Mouse (Mus musculus) liver, embryonic 13.5 days (tissue): ENCODE data around the gene Ilf2. TPM values are rescaled to one million over a fixed set of nuclear protein-coding genes. Genes with fewer than 3 reads are reported as not detected.
A peak's percentile ranks its signal among the peaks of the same experiment; 100 is the strongest.

Source experiments
- ATAC-seq: fragments of 200-750 bp; cut with Nextera tagmentation; 2 replicates; pipeline ENCODE4 v1.8.0; 2017; ENCODE audit warnings: low read depth, mild to moderate bottlenecking, moderate number of reproducible peaks, moderate library complexity
- DNase-seq: peaks from one replicate; pipeline ENCODE4 v3.0.0; 2022
- H3K27ac ChIP-seq: fragments of 300-500 bp; sonication (generic); 2 replicates; pipeline ENCODE4 v1.5.1; 2015; ENCODE audit warnings: moderate library complexity, mild to moderate bottlenecking, inconsistent platforms
- H3K27me3 ChIP-seq: fragments of 300-500 bp; sonication (generic); 2 replicates; pipeline ENCODE4 v1.6.1; 2015; ENCODE audit warnings: mild to moderate bottlenecking, inconsistent platforms
- H3K36me3 ChIP-seq: fragments of 300-500 bp; sonication (generic); 2 replicates; pipeline ENCODE4 v1.6.1; 2015; ENCODE audit warnings: mild to moderate bottlenecking, inconsistent platforms
- H3K4me1 ChIP-seq: fragments of 300-500 bp; sonication (generic); replicated peaks from 2 replicates; pipeline ENCODE4 v1.6.1; 2015; ENCODE audit warnings: inconsistent platforms
- H3K4me2 ChIP-seq: fragments of 300-500 bp; sonication (generic); 2 replicates; pipeline ENCODE4 v1.6.1; 2015; ENCODE audit warnings: inconsistent platforms, mild to moderate bottlenecking, moderate library complexity
- H3K4me3 ChIP-seq: fragments of 300-500 bp; sonication (generic); replicated peaks from 2 replicates; pipeline ENCODE4 v1.5.1; 2015; ENCODE audit warnings: mild to moderate bottlenecking, inconsistent platforms
- H3K9ac ChIP-seq: fragments of 300-500 bp; sonication (generic); 2 replicates; pipeline ENCODE4 v1.6.1; 2015; ENCODE audit warnings: mild to moderate bottlenecking, inconsistent platforms
- H3K9me3 ChIP-seq: fragments of 300-500 bp; sonication (generic); replicated peaks from 2 replicates; pipeline ENCODE4 v1.6.1; 2016; ENCODE audit warnings: inconsistent platforms
- WGBS: fragments of 180-500 bp; shearing (Covaris S2); methylation state at CpG from one replicate; pipeline ENCODE4 v1.1.7; 2015; ENCODE audit not compliant: insufficient replicate concordance; 5-methylcytosine and 5-hydroxymethylcytosine counted together
- polyA plus RNA-seq: library from polyadenylated mRNA; unstranded; fragments of >200 nt; fragmentation: Nextera tagmentation; extraction: Ambion mirVana; gene quantifications from 2 replicates; pipeline ENCODE4 v1.2.1, GENCODE M21; 2015

The Ilf2 gene
- polyA plus RNA-seq, 1 experiment from 2014 or later: 75.0 TPM

- Histone ChIP-seq H3K27ac (no peak overlapping the region), H3K9me3 (no peaks in the 10 kb centered on the region), H3K9ac (peak overlapping the region; percentile 50), H3K4me1 (peaks cover 15% of the 10 kb centered on the region), H3K36me3 (no peaks in the 10 kb centered on the region), H3K27me3 (peaks cover 91% of the 10 kb centered on the region), H3K4me2 (peak overlapping the region; percentile 70), H3K4me3 (peak overlapping the region; percentile 55)
- DNase-seq (no peak), ATAC-seq (no peak; the same call in 1 of the 2 replicates)
- 18% methylated on average over 37 of the region's 37 CpGs for WGBS
These were observed 11.3 kb upstream of the Ilf2 start for GRCm38 (mm10) chr3:90464552-90465080.

DNA sequence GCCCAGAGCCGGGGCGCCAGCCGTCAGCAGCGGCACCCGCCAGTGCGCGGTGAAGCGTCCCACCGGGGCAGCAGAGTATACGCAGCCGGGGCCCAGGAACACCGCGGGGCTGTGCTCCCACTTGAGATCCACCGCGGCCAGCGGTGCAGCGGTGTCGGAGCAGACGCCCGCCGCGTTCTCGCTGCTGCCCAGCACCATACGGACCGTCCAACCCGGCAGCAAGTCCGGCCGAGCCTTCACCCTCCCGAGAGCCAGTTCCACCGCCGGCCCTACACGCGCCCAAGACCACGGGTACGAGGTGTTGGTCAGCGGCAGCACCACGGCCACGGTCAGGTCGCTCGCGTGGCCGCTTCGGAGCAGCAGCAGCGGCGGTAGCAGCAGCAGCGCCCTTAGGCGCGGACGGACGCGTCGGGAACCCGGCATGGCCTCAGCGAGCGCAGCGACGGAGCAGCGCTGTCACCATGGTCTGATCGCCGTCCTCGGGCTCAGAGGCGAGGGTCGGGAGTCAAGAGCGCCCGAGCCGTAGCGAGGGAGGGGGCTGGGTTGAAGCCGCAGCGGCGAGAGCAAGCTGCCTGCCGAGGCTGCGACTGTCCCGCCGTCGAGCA lies 10.7 kb upstream of the Ilf2 start:
- Histone ChIP-seq H3K36me3 (no peaks in the 10 kb centered on the region), H3K27ac (no peak overlapping the region), H3K9ac (peak overlapping the region; percentile 50), H3K9me3 (no peaks in the 10 kb centered on the region), H3K4me1 (peaks cover 15% of the 10 kb centered on the region), H3K4me3 (peak overlapping the region; percentile 55), H3K4me2 (peak overlapping the region; percentile 70), H3K27me3 (peaks cover 86% of the 10 kb centered on the region)
- ATAC-seq (no peak), DNase-seq (no peak)
- 4% methylated on average over 75 of the region's 75 CpGs for WGBS

- Histone ChIP-seq H3K27ac (no peak within 1 kb of the TSS), H3K9me3 (no peaks in the 10 kb centered on the region), H3K36me3 (no peaks in the 10 kb centered on the region), H3K4me2 (peak within 1 kb of the TSS; percentile 70), H3K27me3 (peaks cover 81% of the 10 kb centered on the region), H3K9ac (peak within 1 kb of the TSS; percentile 50), H3K4me3 (peak within 1 kb of the TSS; percentile 55), H3K4me1 (peaks cover 15% of the 10 kb centered on the region)
- no peak for DNase-seq
- peak; percentile 35 for ATAC-seq
- 1% methylated on average over 36 of the region's 49 CpGs for WGBS
These were observed 10.1 kb upstream of the Ilf2 start, which contains the start of gene Npr1 for GRCm38 (mm10) chr3:90465686-90466310. Gene Npr1, minus strand, starts transcription at chr3:90465866.

DNA sequence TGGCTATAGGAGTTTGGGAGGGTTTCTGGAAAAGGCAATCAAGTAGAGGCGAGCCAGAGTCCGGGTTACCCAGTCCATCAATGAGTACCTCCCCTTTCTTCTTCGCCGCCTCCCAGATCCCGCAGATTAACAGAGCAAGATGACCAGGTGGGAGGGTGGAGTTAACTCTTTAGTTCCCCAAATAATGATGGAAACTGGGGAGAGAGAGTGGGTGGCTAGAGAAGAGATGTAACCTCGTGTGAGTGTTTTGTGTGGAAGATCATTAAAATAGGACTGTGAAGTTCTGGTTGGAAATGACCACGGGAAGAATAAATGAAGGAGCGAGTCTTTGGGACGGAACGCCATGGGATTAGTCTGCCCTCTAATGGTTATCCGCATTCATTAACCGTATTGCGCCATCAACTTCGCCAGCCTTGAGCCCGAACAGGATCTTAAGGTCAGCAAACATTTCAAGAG lies 9.6 kb upstream of the Ilf2 start:
- Histone ChIP-seq H3K27ac (no peak overlapping the region), H3K36me3 (no peaks in the 10 kb centered on the region), H3K9ac (no peak overlapping the region), H3K4me3 (peak overlapping the region; percentile 55), H3K4me1 (peaks cover 15% of the 10 kb centered on the region), H3K27me3 (peaks cover 75% of the 10 kb centered on the region), H3K4me2 (peak overlapping the region; percentile 70), H3K9me3 (no peaks in the 10 kb centered on the region)
- WGBS: under 1% methylated on average over 15 of the region's 15 CpGs
- ATAC-seq (peak; percentile 24; the same call in 1 of the 2 replicates), DNase-seq (no peak)

GRCm38 (mm10) chr3:90467618-90468300 lies 8.2 kb upstream of the Ilf2 start:
- DNase-seq: no peak
- Histone ChIP-seq H3K4me2 (no peak overlapping the region), H3K9ac (no peak overlapping the region), H3K27ac (no peak overlapping the region), H3K27me3 (peaks cover 61% of the 10 kb centered on the region), H3K36me3 (no peaks in the 10 kb centered on the region), H3K4me1 (peaks cover 15% of the 10 kb centered on the region), H3K4me3 (no peak overlapping the region), H3K9me3 (no peaks in the 10 kb centered on the region)
- WGBS: 77% methylated on average over 10 of the region's 10 CpGs
- ATAC-seq: no peak

- H3K4me3 ChIP-seq: no peak overlapping the region
These were observed 3.7 kb upstream of the Ilf2 start for GRCm38 (mm10) chr3:90472213-90472612.

GRCm38 (mm10) chr3:90475151-90475830 lies 635 bp upstream of the Ilf2 start:
- Histone ChIP-seq H3K4me3 (peak overlapping the region; percentile 49), H3K9me3 (no peaks in the 10 kb centered on the region), H3K27ac (no peak overlapping the region), H3K27me3 (no peaks in the 10 kb centered on the region), H3K4me1 (peaks cover 25% of the 10 kb centered on the region), H3K9ac (peak overlapping the region; percentile 13; the same call in 1 of the 2 replicates), H3K4me2 (peak overlapping the region; percentile 48), H3K36me3 (peaks cover 26% of the 10 kb centered on the region)
- no peak for ATAC-seq
- 32% methylated on average over 16 of the region's 16 CpGs for WGBS
- no peak for DNase-seq

More at GRCm38 (mm10) chr3:90472213-90472612, 3.7 kb upstream of the Ilf2 start:
- peaks cover 18% of the 10 kb centered on the region for H3K27me3 ChIP-seq
- no peak for ATAC-seq
- no peak overlapping the region for H3K27ac ChIP-seq
- H3K9ac ChIP-seq: no peak overlapping the region
- no peaks in the 10 kb centered on the region for H3K9me3 ChIP-seq
- no peak overlapping the region for H3K4me2 ChIP-seq
- peaks cover 11% of the 10 kb centered on the region for H3K4me1 ChIP-seq
- DNase-seq: peak; percentile 49
- H3K36me3 ChIP-seq: no peaks in the 10 kb centered on the region
- WGBS: 18% methylated on average over 3 of the region's 3 CpGs

DNA sequence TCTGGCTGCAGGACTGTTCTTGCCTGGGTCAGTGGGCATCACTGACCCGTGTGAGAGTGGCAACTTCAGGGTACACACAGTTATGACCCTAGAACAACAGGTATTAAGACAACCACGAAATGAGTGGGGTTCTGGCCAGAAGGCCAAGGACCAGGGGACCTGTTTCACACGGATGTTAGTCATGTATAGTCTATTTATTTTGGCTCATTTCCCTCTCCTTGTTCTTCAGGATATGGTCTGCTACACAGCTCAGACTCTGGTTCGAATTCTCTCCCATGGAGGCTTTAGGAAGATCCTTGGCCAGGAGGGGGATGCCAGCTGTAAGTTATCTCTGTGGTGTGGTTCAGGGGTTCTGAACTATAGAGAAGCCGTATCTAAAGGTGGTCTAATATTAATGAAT lies 11.1 kb downstream of the Ilf2 start:
- H3K9ac ChIP-seq: no peak overlapping the region
- H3K27me3 ChIP-seq: no peaks in the 10 kb centered on the region
- WGBS: 81% methylated on average over 5 of the region's 5 CpGs
- H3K4me1 ChIP-seq: peaks cover 21% of the 10 kb centered on the region
- H3K4me3 ChIP-seq: no peak overlapping the region
- H3K9me3 ChIP-seq: no peaks in the 10 kb centered on the region
- no peak for ATAC-seq
- no peak overlapping the region for H3K27ac ChIP-seq
- H3K36me3 ChIP-seq: peaks cover 73% of the 10 kb centered on the region
- DNase-seq: no peak
- H3K4me2 ChIP-seq: no peak overlapping the region

DNA sequence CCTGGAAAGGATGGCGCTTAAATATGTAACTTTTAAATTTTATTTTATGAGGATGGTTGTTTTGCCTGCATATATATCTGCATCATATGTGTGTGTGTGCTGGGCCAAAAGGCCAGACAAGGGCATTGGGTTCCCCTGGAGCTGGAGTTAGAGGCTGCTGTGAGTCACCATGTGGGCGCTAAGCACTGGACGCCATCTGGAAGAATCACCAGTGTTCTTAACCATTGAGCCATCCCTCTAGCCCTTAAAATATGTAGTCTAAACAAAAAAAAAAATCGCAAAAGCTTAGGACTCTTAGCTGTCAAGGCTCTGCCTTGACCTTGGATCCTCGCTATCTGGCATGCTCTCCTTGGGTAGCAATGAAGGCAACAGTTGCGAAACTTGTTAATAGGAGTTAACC lies 12.7 kb downstream of the Ilf2 start:
- H3K9me3 ChIP-seq: no peaks in the 10 kb centered on the region
- WGBS: 84% methylated on average over 6 of the region's 6 CpGs

GRCm38 (mm10) chr3:90490696-90491256 lies 14.8 kb downstream of the Ilf2 start, which contains the start of gene Snapin:
Gene Snapin, minus strand, starts transcription at chr3:90491033.
- peaks cover 21% of the 10 kb centered on the region for H3K4me1 ChIP-seq
- H3K4me2 ChIP-seq: peak within 1 kb of the TSS; percentile 72
- peak within 1 kb of the TSS; percentile 84 for H3K4me3 ChIP-seq
- peaks cover 52% of the 10 kb centered on the region for H3K36me3 ChIP-seq
- H3K27ac ChIP-seq: peak within 1 kb of the TSS; percentile 72
- whole genome bisulfite sequencing: under 1% methylated on average over 37 of the region's 37 CpGs
- H3K9ac ChIP-seq: peak within 1 kb of the TSS; percentile 83
- DNase-seq (peak; percentile 95), ATAC-seq (peak; percentile 99)
- H3K27me3 ChIP-seq: no peaks in the 10 kb centered on the region
- no peaks in the 10 kb centered on the region for H3K9me3 ChIP-seq

More for the DNA sequence above, 12.7 kb downstream of the Ilf2 start:
- Histone ChIP-seq H3K4me3 (no peak overlapping the region), H3K4me2 (no peak overlapping the region), H3K27ac (no peak overlapping the region; the same call in 1 of the 2 replicates), H3K27me3 (no peaks in the 10 kb centered on the region), H3K36me3 (peaks cover 57% of the 10 kb centered on the region), H3K4me1 (peaks cover 21% of the 10 kb centered on the region), H3K9ac (no peak overlapping the region)
- DNase-seq: no peak
- no peak for ATAC-seq
